Mouse (Mus musculus): ENCODE data around the gene Atf7ip. TPM values are rescaled to one million over a fixed set of nuclear protein-coding genes. Genes with fewer than 3 reads are reported as not detected.
"Not testable (repeated sequence)": the region's sequence is repeated elsewhere in the genome, so short reads cannot be mapped to it uniquely, and the experiment has no call there.

Atf7ip gene
- 17.6 and 21.0 TPM in 2 replicates for polyA plus RNA-seq (2015; fragmentation: Nextera tagmentation; extraction: Ambion mirVana)

GRCm38 (mm10) chr6:136505867-136506266, at the start of gene Atf7ip:
Gene Atf7ip (plus strand): TSS chr6:136506167.
- H3K27ac ChIP-seq (ENCODE audit: low read length); H3K9ac ChIP-seq (ENCODE audit: low read depth, low read length); H3K36me3 ChIP-seq (ENCODE audit: control insufficient read depth, insufficient read depth, low read length); H3K4me2 ChIP-seq (ENCODE audit: low read depth, low read length); H3K4me1 ChIP-seq (ENCODE audit: control insufficient read depth, insufficient read depth, low read length); H3K4me3 ChIP-seq (ENCODE audit: low read length); H3K27me3 ChIP-seq (replicated peaks; ENCODE audit: control insufficient read depth, insufficient read depth, low read length); H3K9me3 ChIP-seq (ENCODE audit: control insufficient read depth, low read length); ATAC-seq: not testable (repeated sequence)
- WGBS, result 87% methylated on average over 2 of the region's 3 CpGs

GRCm38 (mm10) chr6:136456302-136456701, 49.7 kb upstream of the Atf7ip start:
- WGBS, result 79% methylated on average over 1 of the region's 1 CpGs
- no peaks in the 10 kb centered on the region for H3K36me3 ChIP-seq (ENCODE audit: control insufficient read depth, insufficient read depth, low read length)
- no peak overlapping the region for H3K4me3 ChIP-seq (ENCODE audit: low read length)
- no peak for ATAC-seq
- no peak overlapping the region for H3K4me2 ChIP-seq (ENCODE audit: low read depth, low read length)
- no peak overlapping the region for H3K9ac ChIP-seq (ENCODE audit: low read depth, low read length)
- no peak overlapping the region for H3K27ac ChIP-seq (ENCODE audit: low read length)
- no peaks in the 10 kb centered on the region for H3K9me3 ChIP-seq (ENCODE audit: control insufficient read depth, low read length)
- H3K27me3 ChIP-seq (replicated peaks; ENCODE audit: control insufficient read depth, insufficient read depth, low read length), result no peaks in the 10 kb centered on the region
- no peaks in the 10 kb centered on the region for H3K4me1 ChIP-seq (ENCODE audit: control insufficient read depth, insufficient read depth, low read length)

- H3K4me2 ChIP-seq (ENCODE audit: low read depth, low read length), result no peak overlapping the region
- H3K27ac ChIP-seq (ENCODE audit: low read length), result no peak overlapping the region
- no peak for ATAC-seq
Observed at GRCm38 (mm10) chr6:136459156-136459555, 46.8 kb upstream of the Atf7ip start.

GRCm38 (mm10) chr6:136463491-136463890, 42.5 kb upstream of the Atf7ip start:
- Histone ChIP-seq H3K4me2 (ENCODE audit: low read depth, low read length) (no peak overlapping the region), H3K4me1 (ENCODE audit: control insufficient read depth, insufficient read depth, low read length) (peaks cover 13% of the 10 kb centered on the region), H3K4me3 (ENCODE audit: low read length) (no peak overlapping the region), H3K9me3 (ENCODE audit: control insufficient read depth, low read length) (no peaks in the 10 kb centered on the region), H3K27me3 (replicated peaks; ENCODE audit: control insufficient read depth, insufficient read depth, low read length) (no peaks in the 10 kb centered on the region), H3K9ac (ENCODE audit: low read depth, low read length) (no peak overlapping the region; the same call in 1 of the 2 replicates), H3K36me3 (ENCODE audit: control insufficient read depth, insufficient read depth, low read length) (no peaks in the 10 kb centered on the region), H3K27ac (ENCODE audit: low read length) (no peak overlapping the region)
- 60% methylated on average over 9 of the region's 9 CpGs for WGBS
- ATAC-seq, result no peak

More at GRCm38 (mm10) chr6:136459156-136459555, 46.8 kb upstream of the Atf7ip start:
- Histone ChIP-seq H3K4me3 (ENCODE audit: low read length) (no peak overlapping the region), H3K9ac (ENCODE audit: low read depth, low read length) (no peak overlapping the region), H3K27me3 (replicated peaks; ENCODE audit: control insufficient read depth, insufficient read depth, low read length) (no peaks in the 10 kb centered on the region), H3K9me3 (ENCODE audit: control insufficient read depth, low read length) (no peaks in the 10 kb centered on the region), H3K4me1 (ENCODE audit: control insufficient read depth, insufficient read depth, low read length) (peaks cover 2% of the 10 kb centered on the region), H3K36me3 (ENCODE audit: control insufficient read depth, insufficient read depth, low read length) (no peaks in the 10 kb centered on the region)
- 80% methylated on average over 7 of the region's 7 CpGs for WGBS

- H3K27ac ChIP-seq (ENCODE audit: low read length), result no peak overlapping the region
- H3K27me3 ChIP-seq (replicated peaks; ENCODE audit: control insufficient read depth, insufficient read depth, low read length), result no peaks in the 10 kb centered on the region
- H3K9ac ChIP-seq (ENCODE audit: low read depth, low read length), result no peak overlapping the region
- 62% methylated on average over 12 of the region's 12 CpGs for WGBS
- no peak for ATAC-seq
- no peaks in the 10 kb centered on the region for H3K36me3 ChIP-seq (ENCODE audit: control insufficient read depth, insufficient read depth, low read length)
- peaks cover 18% of the 10 kb centered on the region for H3K4me1 ChIP-seq (ENCODE audit: control insufficient read depth, insufficient read depth, low read length)
- no peaks in the 10 kb centered on the region; the same call in 1 of the 2 replicates for H3K9me3 ChIP-seq (ENCODE audit: control insufficient read depth, low read length)
- no peak overlapping the region for H3K4me3 ChIP-seq (ENCODE audit: low read length)
- 0 out of 2 replicates have a peak overlapping the region, but pooled peaks have one; percentile 7 for H3K4me2 ChIP-seq (ENCODE audit: low read depth, low read length)
Observed at GRCm38 (mm10) chr6:136464121-136464621, 41.8 kb upstream of the Atf7ip start.

- no peaks in the 10 kb centered on the region for H3K27me3 ChIP-seq (replicated peaks; ENCODE audit: control insufficient read depth, insufficient read depth, low read length)
- no peaks in the 10 kb centered on the region; the same call in 1 of the 2 replicates for H3K9me3 ChIP-seq (ENCODE audit: control insufficient read depth, low read length)
- peak overlapping the region; percentile 15; the same call in 1 of the 2 replicates for H3K27ac ChIP-seq (ENCODE audit: low read length)
- 80% methylated on average over 8 of the region's 8 CpGs for WGBS
- no peak for ATAC-seq
- H3K36me3 ChIP-seq (ENCODE audit: control insufficient read depth, insufficient read depth, low read length), result 0 out of 2 replicates have a peak, but pooled peaks cover 1% of the 10 kb centered on the region
- H3K9ac ChIP-seq (ENCODE audit: low read depth, low read length), result no peak overlapping the region
- no peak overlapping the region for H3K4me3 ChIP-seq (ENCODE audit: low read length)
- peaks cover 25% of the 10 kb centered on the region for H3K4me1 ChIP-seq (ENCODE audit: control insufficient read depth, insufficient read depth, low read length)
- H3K4me2 ChIP-seq (ENCODE audit: low read depth, low read length), result no peak overlapping the region
Observed at GRCm38 (mm10) chr6:136465021-136465420, 40.9 kb upstream of the Atf7ip start.

- Histone ChIP-seq H3K4me3 (ENCODE audit: low read length) (no peak overlapping the region), H3K36me3 (ENCODE audit: control insufficient read depth, insufficient read depth, low read length) (0 out of 2 replicates have a peak, but pooled peaks cover 3% of the 10 kb centered on the region), H3K9me3 (ENCODE audit: control insufficient read depth, low read length) (no peaks in the 10 kb centered on the region; the same call in 1 of the 2 replicates), H3K4me2 (ENCODE audit: low read depth, low read length) (no peak overlapping the region), H3K9ac (ENCODE audit: low read depth, low read length) (no peak overlapping the region), H3K4me1 (ENCODE audit: control insufficient read depth, insufficient read depth, low read length) (peaks cover 33% of the 10 kb centered on the region), H3K27ac (ENCODE audit: low read length) (peak overlapping the region; percentile 13; the same call in 1 of the 2 replicates), H3K27me3 (replicated peaks; ENCODE audit: control insufficient read depth, insufficient read depth, low read length) (no peaks in the 10 kb centered on the region)
- 27% methylated on average over 8 of the region's 8 CpGs for WGBS
- ATAC-seq, result no peak
Observed at GRCm38 (mm10) chr6:136465959-136466381, 40.0 kb upstream of the Atf7ip start.

- Histone ChIP-seq H3K27me3 (replicated peaks; ENCODE audit: control insufficient read depth, insufficient read depth, low read length) (no peaks in the 10 kb centered on the region), H3K9ac (ENCODE audit: low read depth, low read length) (no peak overlapping the region), H3K4me3 (ENCODE audit: low read length) (no peak overlapping the region), H3K36me3 (ENCODE audit: control insufficient read depth, insufficient read depth, low read length) (0 out of 2 replicates have a peak, but pooled peaks cover 3% of the 10 kb centered on the region), H3K4me1 (ENCODE audit: control insufficient read depth, insufficient read depth, low read length) (peaks cover 37% of the 10 kb centered on the region), H3K27ac (ENCODE audit: low read length) (peak overlapping the region; percentile 84), H3K4me2 (ENCODE audit: low read depth, low read length) (no peak overlapping the region), H3K9me3 (ENCODE audit: control insufficient read depth, low read length) (no peaks in the 10 kb centered on the region; the same call in 1 of the 2 replicates)
- no peak for ATAC-seq
- WGBS, result 57% methylated on average over 14 of the region's 14 CpGs
Observed at GRCm38 (mm10) chr6:136466956-136467750, 38.8 kb upstream of the Atf7ip start.

GRCm38 (mm10) chr6:136467837-136468236, 38.1 kb upstream of the Atf7ip start:
- ATAC-seq, result no peak
- Histone ChIP-seq H3K36me3 (ENCODE audit: control insufficient read depth, insufficient read depth, low read length) (0 out of 2 replicates have a peak, but pooled peaks cover 3% of the 10 kb centered on the region), H3K9ac (ENCODE audit: low read depth, low read length) (no peak overlapping the region), H3K9me3 (ENCODE audit: control insufficient read depth, low read length) (no peaks in the 10 kb centered on the region; the same call in 1 of the 2 replicates), H3K4me3 (ENCODE audit: low read length) (no peak overlapping the region), H3K4me2 (ENCODE audit: low read depth, low read length) (no peak overlapping the region), H3K4me1 (ENCODE audit: control insufficient read depth, insufficient read depth, low read length) (peaks cover 37% of the 10 kb centered on the region), H3K27ac (ENCODE audit: low read length) (peak overlapping the region; percentile 84), H3K27me3 (replicated peaks; ENCODE audit: control insufficient read depth, insufficient read depth, low read length) (no peaks in the 10 kb centered on the region)
- WGBS, result 54% methylated on average over 5 of the region's 5 CpGs

Measured in intestine, embryonic 16.5 days (tissue).